Mouse (Mus musculus): Measurements from ENCODE around the gene Cic.

- no peak for TF ChIP-seq POLR2A (IDR thresholded peaks at IDR 0.05; ENCODE audit: borderline replicate concordance, insufficient read depth, low read length)
- TF ChIP-seq CTCF (IDR thresholded peaks at IDR 0.05; ENCODE audit: borderline replicate concordance, insufficient read depth, low read depth, low read length), result no peak
These were observed 46.9 kb upstream of the Cic start, which contains the start of gene Dedd2 for GRCm38 (mm10) chr7:25220457-25221101.

Measured in cerebellum, adult 2 months (tissue).